Mouse (Mus musculus): Measurements from ENCODE around the gene Disp2. TPM values are rescaled to one million over a fixed set of nuclear protein-coding genes. Genes with fewer than 3 reads are reported as not detected.

The Disp2 gene
- polyA plus RNA-seq, 1 experiment from 2014 or later, result 0.60 TPM

DNA sequence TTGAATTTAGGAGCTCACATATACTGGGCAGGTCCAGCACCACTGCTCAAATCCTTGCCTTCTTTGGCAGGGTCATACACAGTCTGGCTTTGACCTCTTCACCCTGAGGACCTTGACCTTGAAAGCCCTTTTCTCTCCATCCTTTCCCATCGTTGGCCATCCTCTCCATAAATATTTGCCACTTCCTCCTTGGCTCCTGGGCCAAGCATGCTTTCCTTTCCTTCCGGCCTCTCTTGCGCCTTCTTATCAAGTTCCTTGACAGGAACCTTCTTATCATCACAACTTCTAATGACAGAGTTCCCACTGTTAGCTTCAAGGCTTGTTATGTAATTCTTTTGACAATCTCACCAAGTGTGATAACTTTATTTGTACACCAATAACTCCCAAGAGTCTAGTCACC is 25.6 kb downstream of the Disp2 start:
- no peak overlapping the region for H3K27ac ChIP-seq (ENCODE audit: low read depth, low read length)
- ATAC-seq (replicated peaks; ENCODE audit: low FRiP score), result peak; percentile 35
- no peak overlapping the region; the same call in 1 of the 2 replicates for H3K4me2 ChIP-seq
- DNase-seq (ENCODE audit: low spot score), result no peak
- 23% methylated on average over 3 of the region's 3 CpGs for WGBS
- no peak overlapping the region for H3K4me3 ChIP-seq (ENCODE audit: low read depth, low read length)
- no peak overlapping the region for H3K9ac ChIP-seq (ENCODE audit: low read depth, low read length)
- no peaks in the 10 kb centered on the region for H3K9me3 ChIP-seq (ENCODE audit: control insufficient read depth, low read length)
- peaks cover 22% of the 10 kb centered on the region for H3K4me1 ChIP-seq (replicated peaks; ENCODE audit: control insufficient read depth, insufficient read depth, low read length)
- H3K27me3 ChIP-seq (replicated peaks; ENCODE audit: control insufficient read depth, insufficient read depth, low read length), result no peaks in the 10 kb centered on the region
- no peaks in the 10 kb centered on the region for H3K36me3 ChIP-seq (ENCODE audit: control insufficient read depth, insufficient read depth, low read length)

DNA sequence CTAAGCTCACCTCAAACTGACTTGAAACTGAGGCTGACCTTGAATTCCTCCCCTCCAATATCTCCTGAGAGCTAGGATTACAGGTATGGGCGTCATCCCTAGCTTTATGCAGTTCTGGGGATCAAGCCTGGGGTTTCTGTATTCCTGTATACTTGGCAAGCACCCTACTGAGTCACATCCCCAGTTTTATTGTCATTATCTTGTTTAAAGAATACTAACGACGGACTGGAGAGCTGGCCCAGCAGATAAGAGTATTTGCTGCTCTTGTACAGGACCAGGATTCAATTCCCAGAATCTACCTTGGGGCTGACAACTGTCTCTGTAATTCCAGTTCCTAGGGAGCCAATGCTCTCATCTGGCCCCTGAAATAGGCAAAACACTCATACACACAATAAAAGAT is 26.2 kb downstream of the Disp2 start:
- no peaks in the 10 kb centered on the region for H3K9me3 ChIP-seq (ENCODE audit: control insufficient read depth, low read length)

DNA sequence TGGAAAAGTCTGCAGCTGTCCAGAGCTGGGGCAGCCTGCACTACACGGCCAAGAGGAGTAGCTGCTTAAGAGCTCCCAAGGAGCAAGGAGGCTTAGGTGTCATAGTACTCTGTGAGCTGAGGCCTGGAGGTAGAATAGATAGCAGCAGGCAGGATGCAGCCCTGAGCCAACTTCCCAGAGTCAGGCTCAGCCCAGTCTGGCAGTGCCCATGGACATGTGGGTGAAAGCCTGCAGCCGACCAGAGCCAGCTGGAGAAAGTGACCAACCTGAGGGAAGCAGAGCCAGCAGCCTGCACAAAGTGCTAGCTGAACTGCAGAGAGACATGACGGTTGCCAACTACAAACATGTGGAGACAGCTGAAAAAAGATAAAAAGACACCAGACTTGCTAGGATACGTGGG is 27.3 kb downstream of the Disp2 start:
- Histone ChIP-seq H3K27ac (ENCODE audit: low read depth, low read length) (no peak overlapping the region), H3K9ac (ENCODE audit: low read depth, low read length) (no peak overlapping the region), H3K4me2 (no peak overlapping the region), H3K4me3 (ENCODE audit: low read depth, low read length) (no peak overlapping the region), H3K4me1 (replicated peaks; ENCODE audit: control insufficient read depth, insufficient read depth, low read length) (peaks cover 22% of the 10 kb centered on the region), H3K9me3 (ENCODE audit: control insufficient read depth, low read length) (no peaks in the 10 kb centered on the region), H3K27me3 (replicated peaks; ENCODE audit: control insufficient read depth, insufficient read depth, low read length) (no peaks in the 10 kb centered on the region), H3K36me3 (ENCODE audit: control insufficient read depth, insufficient read depth, low read length) (no peaks in the 10 kb centered on the region)
- WGBS, result 66% methylated on average over 4 of the region's 4 CpGs
- DNase-seq (ENCODE audit: low spot score) (no peak), ATAC-seq (replicated peaks; ENCODE audit: low FRiP score) (no peak)

More for the DNA sequence above, 26.2 kb downstream of the Disp2 start:
- ATAC-seq (replicated peaks; ENCODE audit: low FRiP score), result peak; percentile 47
- DNase-seq (ENCODE audit: low spot score), result no peak
- Histone ChIP-seq H3K4me2 (no peak overlapping the region; the same call in 1 of the 2 replicates), H3K27ac (ENCODE audit: low read depth, low read length) (0 out of 2 replicates have a peak overlapping the region, but pooled peaks have one; percentile 45), H3K4me1 (replicated peaks; ENCODE audit: control insufficient read depth, insufficient read depth, low read length) (peaks cover 22% of the 10 kb centered on the region), H3K27me3 (replicated peaks; ENCODE audit: control insufficient read depth, insufficient read depth, low read length) (no peaks in the 10 kb centered on the region), H3K9ac (ENCODE audit: low read depth, low read length) (no peak overlapping the region), H3K4me3 (ENCODE audit: low read depth, low read length) (no peak overlapping the region), H3K36me3 (ENCODE audit: control insufficient read depth, insufficient read depth, low read length) (no peaks in the 10 kb centered on the region)
- 16% methylated on average over 3 of the region's 3 CpGs for WGBS

DNA sequence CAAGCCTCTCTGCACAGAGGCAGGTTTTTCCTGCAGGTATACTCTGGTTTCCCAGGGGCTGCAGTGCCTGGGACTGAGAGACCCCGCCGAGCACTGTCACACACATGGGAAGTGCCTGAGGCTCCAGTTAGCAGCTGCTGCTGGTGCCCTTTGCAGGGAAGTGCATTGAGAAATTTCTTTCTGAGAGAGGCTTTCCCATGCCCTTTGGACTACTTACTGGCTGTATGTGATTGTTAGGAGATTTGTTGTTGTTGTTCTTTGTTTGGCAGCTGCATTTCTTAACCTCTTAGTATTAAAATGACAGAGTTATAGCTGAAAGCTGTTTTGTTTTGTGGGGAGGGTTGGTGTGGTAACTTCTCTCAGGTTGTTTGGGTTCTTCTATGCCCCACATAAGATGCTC is 31.3 kb downstream of the Disp2 start:
- Histone ChIP-seq H3K27me3 (replicated peaks; ENCODE audit: control insufficient read depth, insufficient read depth, low read length) (no peaks in the 10 kb centered on the region), H3K36me3 (ENCODE audit: control insufficient read depth, insufficient read depth, low read length) (0 out of 2 replicates have a peak, but pooled peaks cover under 1% of the 10 kb centered on the region), H3K4me1 (replicated peaks; ENCODE audit: control insufficient read depth, insufficient read depth, low read length) (peaks cover 10% of the 10 kb centered on the region), H3K4me3 (ENCODE audit: low read depth, low read length) (no peak overlapping the region), H3K9ac (ENCODE audit: low read depth, low read length) (no peak overlapping the region), H3K27ac (ENCODE audit: low read depth, low read length) (no peak overlapping the region), H3K9me3 (ENCODE audit: control insufficient read depth, low read length) (no peaks in the 10 kb centered on the region), H3K4me2 (no peak overlapping the region)
- DNase-seq (ENCODE audit: low spot score), result no peak
- ATAC-seq (replicated peaks; ENCODE audit: low FRiP score), result no peak
- 65% methylated on average over 2 of the region's 2 CpGs for WGBS

DNA sequence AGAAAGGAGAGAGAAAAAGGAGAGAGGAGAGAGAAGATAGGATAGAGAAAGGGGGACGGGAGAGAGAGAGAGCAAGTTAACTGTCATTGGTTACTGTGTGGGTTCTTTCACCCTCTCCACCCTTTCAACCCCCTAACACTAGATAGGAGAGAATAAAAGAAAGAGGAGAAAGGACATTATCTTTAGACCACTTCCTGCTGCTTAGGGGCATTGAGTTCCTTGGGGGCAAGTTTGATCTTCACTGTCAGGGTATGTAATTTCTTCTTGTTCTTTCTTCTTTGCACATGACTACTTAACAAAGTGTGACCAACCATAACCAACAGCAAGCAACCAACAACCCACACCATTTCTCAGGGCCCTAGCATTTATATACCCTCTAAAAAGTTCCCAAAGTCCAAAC is 33.2 kb downstream of the Disp2 start:
- no peak for ATAC-seq (replicated peaks; ENCODE audit: low FRiP score)
- peaks cover 3% of the 10 kb centered on the region for H3K4me1 ChIP-seq (replicated peaks; ENCODE audit: control insufficient read depth, insufficient read depth, low read length)
- H3K27ac ChIP-seq (ENCODE audit: low read depth, low read length), result no peak overlapping the region
- no peak for DNase-seq (ENCODE audit: low spot score)
- no peak overlapping the region for H3K9ac ChIP-seq (ENCODE audit: low read depth, low read length)
- no peak overlapping the region for H3K4me3 ChIP-seq (ENCODE audit: low read depth, low read length)
- no peaks in the 10 kb centered on the region for H3K27me3 ChIP-seq (replicated peaks; ENCODE audit: control insufficient read depth, insufficient read depth, low read length)
- 50% methylated on average over 1 of the region's 1 CpGs for WGBS
- no peaks in the 10 kb centered on the region for H3K9me3 ChIP-seq (ENCODE audit: control insufficient read depth, low read length)
- peaks cover 13% of the 10 kb centered on the region for H3K36me3 ChIP-seq (ENCODE audit: control insufficient read depth, insufficient read depth, low read length)
- no peak overlapping the region for H3K4me2 ChIP-seq

DNA sequence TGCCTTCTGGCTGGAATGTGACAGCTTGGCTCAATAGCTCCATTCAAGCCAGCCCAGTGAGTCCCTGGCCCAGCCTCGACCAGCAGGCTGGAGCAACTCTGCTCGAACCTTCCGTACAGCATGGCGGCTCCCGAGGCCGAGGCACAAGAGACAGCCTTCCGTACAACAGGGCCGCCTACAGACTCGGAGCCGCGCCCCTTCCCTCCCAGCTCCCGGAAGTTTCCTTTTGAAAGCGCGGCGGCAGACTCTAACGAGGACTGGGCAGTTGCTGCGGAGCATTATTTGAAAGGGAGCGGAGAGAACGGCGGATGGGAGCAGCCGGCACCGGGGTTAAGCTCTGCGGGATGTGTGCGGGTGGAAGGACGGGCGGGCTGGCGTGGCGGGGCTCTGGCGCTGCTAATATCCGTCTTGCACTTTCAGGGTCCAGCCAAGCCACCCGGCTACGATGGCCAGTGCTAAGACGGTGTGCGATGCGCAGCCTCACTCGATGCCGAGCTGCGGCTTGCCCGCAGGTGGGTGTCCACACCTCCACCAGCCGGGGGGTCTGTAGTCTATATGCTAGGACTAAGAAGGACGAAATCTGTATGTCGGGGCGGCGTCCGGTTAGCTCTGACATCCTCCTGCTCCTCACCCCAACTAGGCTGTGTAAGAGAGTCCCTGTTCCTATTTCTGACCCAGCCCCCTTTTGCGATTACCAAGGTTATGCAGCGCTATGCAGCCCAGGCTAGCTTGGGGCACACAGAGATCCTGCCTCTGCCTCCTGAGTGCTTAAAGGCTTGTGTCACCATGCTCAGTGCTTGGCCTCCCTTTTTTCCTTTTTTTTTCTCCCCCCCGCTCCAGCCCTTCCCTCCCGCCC is 34.7 kb downstream of the Disp2 start, which contains the start of gene Knstrn:
TSS of gene Knstrn (plus strand) at position 23 of the 856 bp plus-strand sequence.
- H3K27me3 ChIP-seq (replicated peaks; ENCODE audit: control insufficient read depth, insufficient read depth, low read length), result no peaks in the 10 kb centered on the region
- H3K4me2 ChIP-seq, result peak within 1 kb of the TSS; percentile 84
- peak; percentile 93 for ATAC-seq (replicated peaks; ENCODE audit: low FRiP score)
- H3K36me3 ChIP-seq (ENCODE audit: control insufficient read depth, insufficient read depth, low read length), result peaks cover 28% of the 10 kb centered on the region
- peak within 1 kb of the TSS; percentile 91 for H3K9ac ChIP-seq (ENCODE audit: low read depth, low read length)
- H3K9me3 ChIP-seq (ENCODE audit: control insufficient read depth, low read length), result no peaks in the 10 kb centered on the region
- WGBS, result under 1% methylated on average over 49 of the region's 49 CpGs
- peak within 1 kb of the TSS; percentile 72 for H3K27ac ChIP-seq (ENCODE audit: low read depth, low read length)
- peak within 1 kb of the TSS; percentile 84 for H3K4me3 ChIP-seq (ENCODE audit: low read depth, low read length)
- peak; percentile 92 for DNase-seq (ENCODE audit: low spot score)
- H3K4me1 ChIP-seq (replicated peaks; ENCODE audit: control insufficient read depth, insufficient read depth, low read length), result peaks cover 3% of the 10 kb centered on the region

DNA sequence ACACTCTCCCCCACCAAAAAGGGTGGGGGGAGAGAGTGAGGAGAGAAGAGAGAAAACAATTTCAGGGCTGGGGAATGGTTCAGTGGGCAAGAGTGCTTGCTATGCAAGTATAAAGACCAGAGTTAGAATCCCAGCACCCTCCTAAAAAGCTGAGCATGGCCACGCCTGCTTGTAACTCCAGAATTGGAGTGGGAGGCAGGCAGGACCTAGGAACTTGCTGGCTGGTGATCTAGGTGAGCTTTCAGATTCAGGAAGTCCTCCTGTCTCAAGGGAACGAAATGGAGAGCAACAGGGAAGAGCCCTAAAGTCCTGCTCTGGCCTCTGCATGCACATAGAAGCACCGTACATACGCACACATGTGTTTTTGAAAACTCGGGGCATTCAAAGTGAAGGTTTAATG is 43.3 kb downstream of the Disp2 start:
- Histone ChIP-seq H3K9ac (ENCODE audit: low read depth, low read length) (no peak overlapping the region), H3K9me3 (ENCODE audit: control insufficient read depth, low read length) (no peaks in the 10 kb centered on the region; the same call in 1 of the 2 replicates), H3K4me3 (ENCODE audit: low read depth, low read length) (no peak overlapping the region), H3K36me3 (ENCODE audit: control insufficient read depth, insufficient read depth, low read length) (peaks cover 62% of the 10 kb centered on the region), H3K27ac (ENCODE audit: low read depth, low read length) (no peak overlapping the region), H3K4me1 (replicated peaks; ENCODE audit: control insufficient read depth, insufficient read depth, low read length) (no peaks in the 10 kb centered on the region), H3K4me2 (no peak overlapping the region), H3K27me3 (replicated peaks; ENCODE audit: control insufficient read depth, insufficient read depth, low read length) (no peaks in the 10 kb centered on the region)
- 86% methylated on average over 5 of the region's 5 CpGs for WGBS
- ATAC-seq (replicated peaks; ENCODE audit: low FRiP score) (no peak), DNase-seq (ENCODE audit: low spot score) (no peak)

DNA sequence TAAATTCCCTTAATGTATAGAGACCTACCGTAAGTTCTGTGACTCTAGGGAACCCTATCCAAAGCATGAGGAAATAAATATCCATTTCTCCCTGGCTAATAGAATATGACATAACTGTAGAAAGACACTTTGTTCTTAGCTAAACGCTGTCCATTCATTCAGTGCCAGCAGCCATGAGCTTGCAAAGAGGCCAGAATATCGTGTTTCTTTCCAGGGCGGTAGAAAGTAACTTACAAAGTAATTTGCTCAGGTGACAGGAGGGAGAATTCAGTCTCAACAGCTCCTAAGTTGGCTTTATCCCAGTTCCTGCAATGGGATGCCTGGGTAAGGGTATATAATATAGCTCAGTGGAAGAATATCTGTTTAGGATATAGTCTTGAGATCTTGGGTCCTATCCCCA is 44.9 kb downstream of the Disp2 start:
- H3K27me3 ChIP-seq (replicated peaks; ENCODE audit: control insufficient read depth, insufficient read depth, low read length), result no peaks in the 10 kb centered on the region
- ATAC-seq (replicated peaks; ENCODE audit: low FRiP score) (no peak), DNase-seq (ENCODE audit: low spot score) (no peak)
- H3K9ac ChIP-seq (ENCODE audit: low read depth, low read length), result no peak overlapping the region
- peaks cover 52% of the 10 kb centered on the region for H3K36me3 ChIP-seq (ENCODE audit: control insufficient read depth, insufficient read depth, low read length)
- H3K27ac ChIP-seq (ENCODE audit: low read depth, low read length), result no peak overlapping the region
- H3K4me1 ChIP-seq (replicated peaks; ENCODE audit: control insufficient read depth, insufficient read depth, low read length), result no peaks in the 10 kb centered on the region
- H3K9me3 ChIP-seq (ENCODE audit: control insufficient read depth, low read length), result no peaks in the 10 kb centered on the region; the same call in 1 of the 2 replicates
- 94% methylated on average over 4 of the region's 4 CpGs for whole genome bisulfite sequencing
- H3K4me3 ChIP-seq (ENCODE audit: low read depth, low read length), result no peak overlapping the region
- H3K4me2 ChIP-seq, result no peak overlapping the region

DNA sequence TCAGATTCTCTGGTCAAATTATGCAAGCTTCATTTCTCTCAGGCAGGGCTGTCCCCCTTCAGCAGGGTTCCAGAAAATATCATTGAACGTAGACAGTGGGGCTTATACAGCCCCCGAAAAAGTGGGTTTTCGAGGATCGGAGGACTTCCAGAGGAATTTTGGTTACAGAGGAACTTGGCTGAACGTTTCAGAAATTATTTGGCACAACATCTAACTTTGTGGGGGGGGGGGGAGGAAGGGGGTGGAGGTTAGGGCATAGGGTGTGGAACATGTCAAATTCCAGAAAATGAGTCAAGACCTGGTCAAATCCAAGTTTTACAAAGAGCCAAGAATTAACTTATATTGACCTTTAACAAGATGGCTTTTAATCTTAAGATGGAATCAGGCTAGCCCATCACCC is 49.6 kb downstream of the Disp2 start:
- ATAC-seq (replicated peaks; ENCODE audit: low FRiP score) (no peak), DNase-seq (ENCODE audit: low spot score) (no peak)
- H3K4me3 ChIP-seq (ENCODE audit: low read depth, low read length), result no peak overlapping the region
- no peaks in the 10 kb centered on the region for H3K4me1 ChIP-seq (replicated peaks; ENCODE audit: control insufficient read depth, insufficient read depth, low read length)
- H3K9ac ChIP-seq (ENCODE audit: low read depth, low read length), result no peak overlapping the region
- H3K4me2 ChIP-seq, result no peak overlapping the region
- 92% methylated on average over 5 of the region's 5 CpGs for WGBS
- no peak overlapping the region for H3K27ac ChIP-seq (ENCODE audit: low read depth, low read length)
- H3K9me3 ChIP-seq (ENCODE audit: control insufficient read depth, low read length), result no peaks in the 10 kb centered on the region; the same call in 1 of the 2 replicates
- H3K36me3 ChIP-seq (ENCODE audit: control insufficient read depth, insufficient read depth, low read length), result peaks cover 60% of the 10 kb centered on the region
- H3K27me3 ChIP-seq (replicated peaks; ENCODE audit: control insufficient read depth, insufficient read depth, low read length), result no peaks in the 10 kb centered on the region

All from liver, embryonic 11.5 days (tissue).